Mouse (Mus musculus) CH12.LX (cell line): Measurements from ENCODE around the gene Tgfa. TPM values are rescaled to one million over a fixed set of nuclear protein-coding genes. Genes with fewer than 3 reads are reported as not detected.

Experiments used
- DNase-seq: peaks from one replicate; pipeline ENCODE4 v3.0.0-alpha.2; 2013; ENCODE audit errors: extremely low read depth
- H3K27ac ChIP-seq: 2 replicates; pipeline ENCODE4 v1.5.1; 2012; ENCODE audit warnings: low read depth, mild to moderate bottlenecking, control low read depth, moderate library complexity; ENCODE audit not compliant: insufficient read depth
- H3K27me3 ChIP-seq: replicated peaks from 2 replicates; pipeline ENCODE3; 2012; ENCODE audit warnings: inconsistent platforms
- H3K36me3 ChIP-seq, 2 experiments: replicated peaks in 1 of 2; 2 replicates each; pipeline versions ENCODE3 to v1.6.1; 2012; ENCODE audit warnings: inconsistent platforms in 1 of 2, low read length in 1 of 2, mild to moderate bottlenecking in 1 of 2, mixed read lengths in 1 of 2, moderate library complexity in 1 of 2; ENCODE audit not compliant: control insufficient read depth in 1 of 2, insufficient read depth in 1 of 2
- H3K4me1 ChIP-seq, 2 experiments: 2 replicates each; pipeline ENCODE4 v1.6.1; 2012; ENCODE audit warnings: inconsistent platforms in 1 of 2, moderate library complexity in 1 of 2; ENCODE audit not compliant: insufficient read depth in 2 of 2, control insufficient read depth in 1 of 2
- H3K4me2 ChIP-seq: 2 replicates; pipeline ENCODE4 v1.6.1; 2012; ENCODE audit warnings: low read depth, mild to moderate bottlenecking, control low read depth; ENCODE audit not compliant: poor library complexity, insufficient read depth, severe bottlenecking
- H3K4me3 ChIP-seq, 3 experiments: fragments of 150-350 bp in 1 of 3; sonication (generic) in 1 of 3; replicated peaks in 1 of 3; 2 replicates each; pipeline versions ENCODE3 to v1.5.1; 2011 to 2012; ENCODE audit warnings: low read depth in 2 of 3, low read length in 2 of 3, mild to moderate bottlenecking in 2 of 3, moderate library complexity in 2 of 3, control low read depth in 1 of 3, improper control_type of control experiment in 1 of 3, inconsistent platforms in 1 of 3, mixed read lengths in 1 of 3; ENCODE audit not compliant: poor library complexity in 1 of 3
- H3K79me2 ChIP-seq: replicated peaks from 2 replicates; pipeline ENCODE4 v1.6.1; 2012; ENCODE audit warnings: mild to moderate bottlenecking, moderate library complexity; ENCODE audit not compliant: control insufficient read depth, poor library complexity, insufficient read depth, severe bottlenecking; ENCODE audit errors: extremely low read depth
- H3K9ac ChIP-seq: 2 replicates; pipeline ENCODE4 v1.6.1; 2012; ENCODE audit warnings: low read depth, mild to moderate bottlenecking, control low read depth, moderate library complexity; ENCODE audit not compliant: insufficient read depth
- H3K9me3 ChIP-seq: replicated peaks from 2 replicates; pipeline ENCODE3; 2012; ENCODE audit warnings: low read length, inconsistent platforms, mixed read lengths
- BHLHE40 ChIP-seq: IDR thresholded peaks from 2 replicates; pipeline ENCODE4 v1.6.1; 2011; ENCODE audit warnings: mild to moderate bottlenecking, low read depth, low read length, improper control_type of control experiment
- CHD1 ChIP-seq: IDR thresholded peaks from 2 replicates; pipeline ENCODE4 v1.6.1; 2012; ENCODE audit warnings: low read depth, low read length, improper control_type of control experiment, inconsistent platforms
- CHD2 ChIP-seq: IDR thresholded peaks from 2 replicates; pipeline ENCODE4 v1.6.1; 2011; ENCODE audit warnings: low read length, improper control_type of control experiment
- CTCF ChIP-seq, 2 experiments: IDR thresholded peaks in 1 of 2; conservative IDR thresholded peaks in 1 of 2; 2 replicates each; pipeline ENCODE4 v1.5.1; 2011 to 2012; ENCODE audit warnings: low read depth in 2 of 2, low read length in 2 of 2, improper control_type of control experiment in 1 of 2, inconsistent platforms in 1 of 2, mild to moderate bottlenecking in 1 of 2, moderate library complexity in 1 of 2
- E2F4 ChIP-seq: IDR thresholded peaks from 2 replicates; pipeline ENCODE4 v1.6.1; 2011; ENCODE audit warnings: low read depth, low read length, improper control_type of control experiment; ENCODE audit not compliant: insufficient replicate concordance
- EP300 ChIP-seq: IDR thresholded peaks from 2 replicates; pipeline ENCODE4 v1.6.1; 2011; ENCODE audit warnings: low read length, improper control_type of control experiment
- ETS1 ChIP-seq: conservative IDR thresholded peaks from 2 replicates; pipeline ENCODE4 v1.6.1; 2012; ENCODE audit warnings: low read depth, mild to moderate bottlenecking, inconsistent platforms, low read length, improper control_type of control experiment, moderate library complexity
- HCFC1 ChIP-seq: IDR thresholded peaks from 2 replicates; pipeline ENCODE4 v1.6.1; 2012; ENCODE audit warnings: low read depth, mild to moderate bottlenecking, inconsistent platforms, low read length, improper control_type of control experiment
- JUND ChIP-seq: conservative IDR thresholded peaks from 2 replicates; pipeline ENCODE4 v1.6.1; 2011; ENCODE audit warnings: low read depth, low read length, improper control_type of control experiment
- KAT2A ChIP-seq: IDR thresholded peaks from 2 replicates; pipeline ENCODE4 v1.6.1; 2012; ENCODE audit warnings: low read length, improper control_type of control experiment, inconsistent platforms; ENCODE audit not compliant: insufficient replicate concordance
- MAFK ChIP-seq: IDR thresholded peaks from 2 replicates; pipeline ENCODE4 v1.6.1; 2011; ENCODE audit warnings: low read length, improper control_type of control experiment; ENCODE audit not compliant: insufficient replicate concordance
- MAX ChIP-seq: IDR thresholded peaks from 2 replicates; pipeline ENCODE4 v1.6.1; 2011; ENCODE audit warnings: low read length, improper control_type of control experiment
- MAZ ChIP-seq: IDR thresholded peaks from 2 replicates; pipeline ENCODE4 v1.6.1; 2012; ENCODE audit warnings: low read depth, mild to moderate bottlenecking, inconsistent platforms, low read length, improper control_type of control experiment, moderate library complexity
- MEF2A ChIP-seq: IDR thresholded peaks from 2 replicates; pipeline ENCODE4 v1.6.1; 2014; ENCODE audit warnings: low read depth, mild to moderate bottlenecking, inconsistent platforms, low read length, improper control_type of control experiment, borderline replicate concordance
- NELFE ChIP-seq: IDR thresholded peaks from 2 replicates; pipeline ENCODE4 v1.6.1; 2011; ENCODE audit warnings: low read depth, low read length, improper control_type of control experiment
- PAX5 ChIP-seq: IDR thresholded peaks from 2 replicates; pipeline ENCODE4 v1.6.1; 2012; ENCODE audit warnings: low read length, inconsistent platforms, mixed read lengths
- POLR2A ChIP-seq: IDR thresholded peaks from 2 replicates; pipeline ENCODE4 v1.6.1; 2011; ENCODE audit warnings: low read depth, mild to moderate bottlenecking, improper control_type of control experiment, low read length
- POLR2AphosphoS2 ChIP-seq: IDR thresholded peaks from 2 replicates; pipeline ENCODE4 v1.6.1; 2011; ENCODE audit warnings: low read depth, low read length, improper control_type of control experiment
- RAD21 ChIP-seq: IDR thresholded peaks from 2 replicates; pipeline ENCODE4 v1.6.1; 2011; ENCODE audit warnings: low read depth, mild to moderate bottlenecking, low read length, improper control_type of control experiment, moderate library complexity
- SIN3A ChIP-seq: IDR thresholded peaks from 2 replicates; pipeline ENCODE4 v1.6.1; 2012; ENCODE audit warnings: low read length, improper control_type of control experiment, inconsistent platforms
- SMC3 ChIP-seq: IDR thresholded peaks from 2 replicates; pipeline ENCODE4 v1.6.1; 2011; ENCODE audit warnings: low read depth, low read length, improper control_type of control experiment
- TBP ChIP-seq: conservative IDR thresholded peaks from 2 replicates; pipeline ENCODE4 v1.6.1; 2011; ENCODE audit warnings: low read depth, low read length, improper control_type of control experiment
- UBTF ChIP-seq: IDR thresholded peaks from 2 replicates; pipeline ENCODE4 v1.6.1; 2012; ENCODE audit warnings: low read depth, mild to moderate bottlenecking, inconsistent platforms, low read length, improper control_type of control experiment, moderate library complexity
- USF2 ChIP-seq: conservative IDR thresholded peaks from 2 replicates; pipeline ENCODE4 v1.6.1; 2011; ENCODE audit warnings: low read depth, low read length, improper control_type of control experiment
- ZC3H11A ChIP-seq: IDR thresholded peaks from 2 replicates; pipeline ENCODE4 v1.6.1; 2012; ENCODE audit warnings: low read depth, mild to moderate bottlenecking, inconsistent platforms, low read length, improper control_type of control experiment
- ZKSCAN1 ChIP-seq: IDR thresholded peaks from 2 replicates; pipeline ENCODE4 v1.6.1; 2012; ENCODE audit warnings: low read depth, inconsistent platforms, low read length, improper control_type of control experiment, borderline replicate concordance
- ZMIZ1 ChIP-seq: IDR thresholded peaks from 2 replicates; pipeline ENCODE4 v1.6.1; 2012; ENCODE audit warnings: low read depth, mild to moderate bottlenecking, inconsistent platforms, low read length, improper control_type of control experiment
- dilution Hi-C: fragments of 300-500 bp; cut with MboI; formaldehyde crosslinking; loops from 2 replicates; pipeline ENCODE4 v1.14.3; 2020; ENCODE audit warnings: low sequenced_read_pairs; ENCODE audit not compliant: extremely low pct_unique_long_range_greater_than_20kb, extremely low pct_ligation_motif_present
- in situ Hi-C: fragments of 300-500 bp; cut with MboI; formaldehyde crosslinking; loops from 3 replicates; pipeline ENCODE4 v1.14.3; 2019; ENCODE audit warnings: low sequenced_read_pairs, low pct_ligation_motif_present, low pct_unique_long_range_greater_than_20kb, mixed read lengths
- polyA plus RNA-seq: library from polyadenylated mRNA; unstranded; fragments of >175 nt; gene quantifications from 2 replicates; pipeline ENCODE4 v1.2.1, GENCODE M21; 2012; ENCODE audit warnings: low read depth; ENCODE audit not compliant: insufficient read length
- total RNA-seq, 2 experiments: library from RNA; depleted of rRNA; stranded (reverse); fragments of 300-350 nt in 1 of 2; fragments of >200 nt in 1 of 2; gene quantifications; 2 replicates each; pipeline ENCODE4 v1.2.3; 2012 to 2014

The Tgfa gene
- total and polyA plus RNA-seq, 3 experiments, result not detected

- TF ChIP-seq CTCF (conservative IDR thresholded peaks at IDR 0.05 in 1 of 2, IDR thresholded peaks at IDR 0.05 in 1 of 2; ENCODE audit: low read depth in 2 of 2, low read length in 2 of 2) (peak in 1 of 2 experiments; percentile 31; a peak in 2 of 4 replicates), CHD2 (no peak), KAT2A (no peak), SIN3A (no peak), ETS1 (no peak), SMC3 (peak; percentile 17), ZC3H11A (no peak), NELFE (no peak), MEF2A (no peak), JUND (no peak), TBP (no peak), MAFK (no peak), BHLHE40 (no peak), ZKSCAN1 (no peak), CHD1 (no peak), ZMIZ1 (no peak), POLR2AphosphoS2 (no peak), MAX (no peak)
These were observed 103.9 kb downstream of the Tgfa start for GRCm38 (mm10) chr6:86298961-86299360.

GRCm38 (mm10) chr6:86299381-86299780 is 104.4 kb downstream of the Tgfa start:
- Histone ChIP-seq H3K79me2 (no peaks in the 10 kb centered on the region), H3K9me3 (peaks cover 11% of the 10 kb centered on the region), H3K9ac (no peak overlapping the region), H3K27ac (no peak overlapping the region), H3K4me2 (no peak overlapping the region), H3K36me3 (no peaks in the 10 kb centered on the region), H3K4me1 (no peaks in the 10 kb centered on the region), H3K27me3 (peaks cover 64% of the 10 kb centered on the region), H3K4me3 (no peak overlapping the region)
- TF ChIP-seq UBTF, result no peak
- no peak for TF ChIP-seq RAD21
- TF ChIP-seq MAX, result no peak
- no peak for TF ChIP-seq USF2
- no peak for TF ChIP-seq SMC3
- no peak for TF ChIP-seq E2F4
- no peak for TF ChIP-seq CHD1
- no peak for TF ChIP-seq ZKSCAN1
- no peak for TF ChIP-seq HCFC1
- TF ChIP-seq TBP, result no peak
- no peak for TF ChIP-seq JUND
- no peak for TF ChIP-seq MAZ
- no peak for TF ChIP-seq MAFK
- no peak for TF ChIP-seq POLR2A
- TF ChIP-seq PAX5, result no peak
- TF ChIP-seq EP300, result no peak
- TF ChIP-seq POLR2AphosphoS2, result no peak
- in situ Hi-C loops (no loop called here), dilution Hi-C loops (no loop called here)
- DNase-seq, result no peak

More at GRCm38 (mm10) chr6:86298961-86299360, 103.9 kb downstream of the Tgfa start:
- H3K27ac ChIP-seq, result no peak overlapping the region
- no peaks in the 10 kb centered on the region for H3K79me2 ChIP-seq
- H3K4me3 ChIP-seq, result no peak overlapping the region
- no peak overlapping the region for H3K4me2 ChIP-seq
- H3K36me3 ChIP-seq, result no peaks in the 10 kb centered on the region
- no peak overlapping the region for H3K9ac ChIP-seq
- peaks cover 64% of the 10 kb centered on the region for H3K27me3 ChIP-seq
- in situ Hi-C loops, result no loop called here
- DNase-seq, result no peak
- H3K9me3 ChIP-seq, result peaks cover 11% of the 10 kb centered on the region
- dilution Hi-C loops, result no loop called here
- H3K4me1 ChIP-seq, result no peaks in the 10 kb centered on the region
